Mouse (Mus musculus): ENCODE results near the gene Bcap29. TPM values are rescaled to one million over a fixed set of nuclear protein-coding genes. Genes with fewer than 3 reads are reported as not detected.
"Not testable (repeated sequence)": the region's sequence is repeated elsewhere in the genome, so short reads cannot be mapped to it uniquely, and the experiment has no call there.

Gene Bcap29
- polyA plus RNA-seq, 1 experiment from 2014 or later = 40.7 TPM

DNA sequence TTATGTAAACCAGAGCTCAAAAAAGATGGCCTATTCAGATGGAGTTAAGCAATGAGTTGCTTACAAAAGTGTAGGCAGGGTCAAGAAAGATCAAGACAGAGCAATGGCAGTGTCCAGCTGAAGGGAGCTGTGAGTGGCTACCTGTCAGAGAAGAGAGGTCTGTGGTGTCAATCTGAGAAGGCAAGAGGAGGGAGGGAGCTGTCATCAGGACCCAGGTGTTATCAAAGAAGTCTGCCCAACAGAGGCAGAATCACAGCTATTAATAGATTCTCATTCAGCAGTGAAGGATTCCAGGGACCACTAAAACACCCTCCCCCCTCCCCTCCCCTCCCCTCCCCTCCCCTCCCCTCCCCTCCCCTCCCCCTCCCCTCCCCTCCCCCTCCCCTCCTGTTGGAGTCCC, 65.8 kb downstream of the Bcap29 start:
- no peaks in the 10 kb centered on the region for H3K4me1 ChIP-seq (replicated peaks; ENCODE audit: control insufficient read depth, insufficient read depth, low read length)
- no peak for ATAC-seq (replicated peaks; ENCODE audit: low FRiP score, low TSS enrichment, low read depth)
- no peak for DNase-seq (ENCODE audit: low spot score)

DNA sequence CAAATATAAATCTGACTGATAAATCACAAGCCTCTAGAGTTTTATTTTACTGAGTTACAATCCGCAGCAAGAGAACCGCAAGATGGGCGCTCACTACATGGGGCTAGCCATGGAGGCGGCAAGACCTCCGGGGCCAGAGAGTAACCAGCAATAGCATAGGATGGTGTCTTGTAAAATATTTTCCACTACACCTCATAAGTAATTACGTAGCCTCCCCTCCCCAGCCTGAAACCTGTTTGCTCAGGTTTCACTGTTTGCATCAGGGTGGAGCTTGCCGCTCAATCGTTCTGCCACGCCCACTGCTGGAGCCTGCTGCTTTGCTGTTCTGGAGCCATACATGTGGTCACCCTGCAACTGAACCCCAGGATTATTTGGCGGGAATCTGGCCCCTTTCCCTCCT, 66.9 kb downstream of the Bcap29 start:
- not testable (repeated sequence) for DNase-seq (ENCODE audit: low spot score); H3K36me3 ChIP-seq (ENCODE audit: control insufficient read depth, insufficient read depth, low read length); H3K9me3 ChIP-seq (ENCODE audit: control insufficient read depth, low read length); H3K4me1 ChIP-seq (replicated peaks; ENCODE audit: control insufficient read depth, insufficient read depth, low read length); H3K27me3 ChIP-seq (replicated peaks; ENCODE audit: control insufficient read depth, insufficient read depth, low read length); H3K9ac ChIP-seq (ENCODE audit: low read length); H3K27ac ChIP-seq (ENCODE audit: low read depth)
- ATAC-seq (replicated peaks; ENCODE audit: low FRiP score, low TSS enrichment, low read depth) = peak; percentile 36; the same call in 1 of the 2 replicates
- Histone ChIP-seq H3K4me3 (ENCODE audit: low read depth, low read length) (peak overlapping the region; percentile 12; the same call in 1 of the 2 replicates), H3K4me2 (ENCODE audit: low read length) (peak overlapping the region; percentile 45)
- WGBS = 20% methylated on average over 10 of the region's 10 CpGs

More for the DNA sequence above, 65.8 kb downstream of the Bcap29 start:
- no peak overlapping the region for H3K9ac ChIP-seq (ENCODE audit: low read length)
- H3K4me3 ChIP-seq (ENCODE audit: low read depth, low read length) = no peak overlapping the region
- no peaks in the 10 kb centered on the region for H3K36me3 ChIP-seq (ENCODE audit: control insufficient read depth, insufficient read depth, low read length)
- no peak overlapping the region for H3K4me2 ChIP-seq (ENCODE audit: low read length)
- no peaks in the 10 kb centered on the region for H3K9me3 ChIP-seq (ENCODE audit: control insufficient read depth, low read length)
- no peak overlapping the region for H3K27ac ChIP-seq (ENCODE audit: low read depth)
- no peaks in the 10 kb centered on the region for H3K27me3 ChIP-seq (replicated peaks; ENCODE audit: control insufficient read depth, insufficient read depth, low read length)

DNA sequence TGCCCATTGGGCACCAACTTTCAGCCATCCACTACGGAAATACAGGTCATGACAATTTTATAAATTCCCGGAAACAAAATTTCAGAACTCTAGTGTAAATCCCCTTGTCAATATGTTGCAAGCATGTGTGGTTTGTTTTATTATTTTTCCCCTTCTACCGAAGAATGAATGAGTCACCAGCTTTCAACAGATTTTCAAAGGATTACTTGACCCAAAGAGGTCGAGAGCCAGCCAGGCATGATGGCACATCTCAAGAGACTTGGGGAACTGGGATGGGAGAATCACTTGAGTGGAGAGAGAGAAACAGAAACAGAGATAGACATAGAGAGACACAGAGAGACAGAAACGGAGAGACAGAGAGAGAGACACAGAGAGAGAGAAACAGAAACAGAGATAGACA, 73.7 kb downstream of the Bcap29 start:
- DNase-seq (ENCODE audit: low spot score) (no peak), ATAC-seq (replicated peaks; ENCODE audit: low FRiP score, low TSS enrichment, low read depth) (no peak)
- Histone ChIP-seq H3K4me3 (ENCODE audit: low read depth, low read length) (no peak overlapping the region), H3K27ac (ENCODE audit: low read depth) (no peak overlapping the region), H3K4me1 (replicated peaks; ENCODE audit: control insufficient read depth, insufficient read depth, low read length) (no peaks in the 10 kb centered on the region), H3K9ac (ENCODE audit: low read length) (no peak overlapping the region), H3K9me3 (ENCODE audit: control insufficient read depth, low read length) (no peaks in the 10 kb centered on the region), H3K4me2 (ENCODE audit: low read length) (no peak overlapping the region), H3K27me3 (replicated peaks; ENCODE audit: control insufficient read depth, insufficient read depth, low read length) (peaks cover 63% of the 10 kb centered on the region), H3K36me3 (ENCODE audit: control insufficient read depth, insufficient read depth, low read length) (no peaks in the 10 kb centered on the region)
- 78% methylated on average over 5 of the region's 5 CpGs for WGBS

GRCm38 (mm10) chr12:31560002-31560401, 74.5 kb downstream of the Bcap29 start:
- H3K27ac ChIP-seq (ENCODE audit: low read depth) = no peak overlapping the region
- no peaks in the 10 kb centered on the region for H3K4me1 ChIP-seq (replicated peaks; ENCODE audit: control insufficient read depth, insufficient read depth, low read length)
- H3K9ac ChIP-seq (ENCODE audit: low read length) = no peak overlapping the region
- H3K4me3 ChIP-seq (ENCODE audit: low read depth, low read length) = peak overlapping the region; percentile 36; the same call in 1 of the 2 replicates
- ATAC-seq (replicated peaks; ENCODE audit: low FRiP score, low TSS enrichment, low read depth) (no peak), DNase-seq (ENCODE audit: low spot score) (no peak)
- H3K27me3 ChIP-seq (replicated peaks; ENCODE audit: control insufficient read depth, insufficient read depth, low read length) = peaks cover 63% of the 10 kb centered on the region
- H3K4me2 ChIP-seq (ENCODE audit: low read length) = peak overlapping the region; percentile 86
- H3K9me3 ChIP-seq (ENCODE audit: control insufficient read depth, low read length) = no peaks in the 10 kb centered on the region
- 18% methylated on average over 5 of the region's 5 CpGs for WGBS
- no peaks in the 10 kb centered on the region for H3K36me3 ChIP-seq (ENCODE audit: control insufficient read depth, insufficient read depth, low read length)

DNA sequence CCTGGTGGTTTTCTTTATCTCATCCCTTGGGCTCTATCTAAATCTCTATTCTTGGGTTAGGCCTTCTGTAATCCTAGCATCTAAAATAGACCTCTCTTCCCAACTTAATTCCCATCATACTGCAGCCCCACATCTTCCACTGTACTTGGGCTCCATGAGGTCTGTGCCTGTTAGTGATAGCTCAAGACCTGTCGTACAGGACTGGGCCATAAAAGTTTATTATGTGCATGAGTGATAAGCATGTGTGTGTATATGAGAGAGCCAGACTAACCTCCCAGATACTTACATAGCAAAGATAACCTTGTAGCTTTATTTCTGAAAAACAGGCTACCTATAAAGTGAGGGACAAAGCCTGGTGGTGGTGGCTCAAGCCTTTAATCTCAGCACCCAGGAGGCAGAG, 80.1 kb downstream of the Bcap29 start:
- H3K4me2 ChIP-seq (ENCODE audit: low read length) = no peak overlapping the region
- H3K27ac ChIP-seq (ENCODE audit: low read depth) = no peak overlapping the region
- no peak overlapping the region for H3K9ac ChIP-seq (ENCODE audit: low read length)
- H3K4me3 ChIP-seq (ENCODE audit: low read depth, low read length) = no peak overlapping the region
- no peaks in the 10 kb centered on the region for H3K36me3 ChIP-seq (ENCODE audit: control insufficient read depth, insufficient read depth, low read length)
- H3K4me1 ChIP-seq (replicated peaks; ENCODE audit: control insufficient read depth, insufficient read depth, low read length) = no peaks in the 10 kb centered on the region
- ATAC-seq (replicated peaks; ENCODE audit: low FRiP score, low TSS enrichment, low read depth) (no peak), DNase-seq (ENCODE audit: low spot score) (no peak)
- H3K27me3 ChIP-seq (replicated peaks; ENCODE audit: control insufficient read depth, insufficient read depth, low read length) = peaks cover 32% of the 10 kb centered on the region
- WGBS = 56% methylated on average over 1 of the region's 1 CpGs
- H3K9me3 ChIP-seq (ENCODE audit: control insufficient read depth, low read length) = no peaks in the 10 kb centered on the region

GRCm38 (mm10) chr12:31551252-31551651, 83.2 kb downstream of the Bcap29 start:
- peaks cover 6% of the 10 kb centered on the region; the same call in 1 of the 2 replicates for H3K27me3 ChIP-seq (replicated peaks; ENCODE audit: control insufficient read depth, insufficient read depth, low read length)
- 61% methylated on average over 1 of the region's 1 CpGs for WGBS
- no peaks in the 10 kb centered on the region for H3K9me3 ChIP-seq (ENCODE audit: control insufficient read depth, low read length)
- no peak for ATAC-seq (replicated peaks; ENCODE audit: low FRiP score, low TSS enrichment, low read depth)
- H3K27ac ChIP-seq (ENCODE audit: low read depth) = no peak overlapping the region
- no peak overlapping the region for H3K9ac ChIP-seq (ENCODE audit: low read length)
- no peak overlapping the region for H3K4me2 ChIP-seq (ENCODE audit: low read length)
- no peak overlapping the region for H3K4me3 ChIP-seq (ENCODE audit: low read depth, low read length)
- no peaks in the 10 kb centered on the region for H3K4me1 ChIP-seq (replicated peaks; ENCODE audit: control insufficient read depth, insufficient read depth, low read length)
- DNase-seq (ENCODE audit: low spot score) = no peak
- H3K36me3 ChIP-seq (ENCODE audit: control insufficient read depth, insufficient read depth, low read length) = no peaks in the 10 kb centered on the region

DNA sequence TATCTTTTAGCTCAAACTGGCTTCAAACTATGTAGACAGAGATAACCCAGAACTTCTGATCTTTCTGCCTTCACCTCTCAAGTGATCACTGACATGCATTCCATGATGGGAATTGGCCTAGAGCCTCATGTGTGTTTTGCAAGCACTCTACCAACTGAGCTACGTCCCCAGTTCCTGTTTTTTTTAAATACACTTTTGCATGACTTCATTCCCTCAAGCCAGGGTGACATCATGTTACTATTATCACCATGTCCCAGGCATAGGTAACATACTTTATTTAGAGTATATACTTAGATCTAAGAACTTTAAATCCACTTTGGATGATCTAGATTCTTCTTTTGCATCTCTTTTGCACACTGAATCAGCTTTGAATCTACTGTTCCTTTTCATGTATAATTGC, 88.4 kb downstream of the Bcap29 start:
- no peak for ATAC-seq (replicated peaks; ENCODE audit: low FRiP score, low TSS enrichment, low read depth)
- no peak for DNase-seq (ENCODE audit: low spot score)
- Histone ChIP-seq H3K36me3 (ENCODE audit: control insufficient read depth, insufficient read depth, low read length) (no peaks in the 10 kb centered on the region), H3K27me3 (replicated peaks; ENCODE audit: control insufficient read depth, insufficient read depth, low read length) (no peaks in the 10 kb centered on the region), H3K9ac (ENCODE audit: low read length) (no peak overlapping the region), H3K4me1 (replicated peaks; ENCODE audit: control insufficient read depth, insufficient read depth, low read length) (no peaks in the 10 kb centered on the region), H3K9me3 (ENCODE audit: control insufficient read depth, low read length) (no peaks in the 10 kb centered on the region), H3K4me2 (ENCODE audit: low read length) (no peak overlapping the region), H3K27ac (ENCODE audit: low read depth) (no peak overlapping the region), H3K4me3 (ENCODE audit: low read depth, low read length) (no peak overlapping the region)
- 71% methylated on average over 1 of the region's 1 CpGs for WGBS

- Histone ChIP-seq H3K9ac (ENCODE audit: low read length) (no peak overlapping the region), H3K4me3 (ENCODE audit: low read depth, low read length) (no peak overlapping the region), H3K36me3 (ENCODE audit: control insufficient read depth, insufficient read depth, low read length) (no peaks in the 10 kb centered on the region), H3K9me3 (ENCODE audit: control insufficient read depth, low read length) (no peaks in the 10 kb centered on the region), H3K4me2 (ENCODE audit: low read length) (no peak overlapping the region), H3K27me3 (replicated peaks; ENCODE audit: control insufficient read depth, insufficient read depth, low read length) (no peaks in the 10 kb centered on the region), H3K27ac (ENCODE audit: low read depth) (no peak overlapping the region), H3K4me1 (replicated peaks; ENCODE audit: control insufficient read depth, insufficient read depth, low read length) (no peaks in the 10 kb centered on the region)
- ATAC-seq (replicated peaks; ENCODE audit: low FRiP score, low TSS enrichment, low read depth) = no peak
- WGBS = 28% methylated on average over 2 of the region's 2 CpGs
- no peak for DNase-seq (ENCODE audit: low spot score)
Observed at GRCm38 (mm10) chr12:31545219-31545618, 89.2 kb downstream of the Bcap29 start.

- Histone ChIP-seq H3K4me3 (ENCODE audit: low read depth, low read length) (no peak overlapping the region), H3K36me3 (ENCODE audit: control insufficient read depth, insufficient read depth, low read length) (no peaks in the 10 kb centered on the region), H3K9me3 (ENCODE audit: control insufficient read depth, low read length) (no peaks in the 10 kb centered on the region), H3K27me3 (replicated peaks; ENCODE audit: control insufficient read depth, insufficient read depth, low read length) (no peaks in the 10 kb centered on the region), H3K4me1 (replicated peaks; ENCODE audit: control insufficient read depth, insufficient read depth, low read length) (no peaks in the 10 kb centered on the region), H3K27ac (ENCODE audit: low read depth) (no peak overlapping the region), H3K4me2 (ENCODE audit: low read length) (no peak overlapping the region), H3K9ac (ENCODE audit: low read length) (no peak overlapping the region)
- DNase-seq (ENCODE audit: low spot score) = no peak
- ATAC-seq (replicated peaks; ENCODE audit: low FRiP score, low TSS enrichment, low read depth) = no peak
- 83% methylated on average over 5 of the region's 5 CpGs for WGBS
Observed at GRCm38 (mm10) chr12:31541541-31541940, 92.9 kb downstream of the Bcap29 start.

Measured in intestine, embryonic 14.5 days (tissue).